Mouse (Mus musculus) forebrain, postnatal 0 days (tissue): ENCODE measurements at regions not wholly inside any gene's neighbourhood (a gene's known extent, or its start where the extent isn't known, plus 50 kb on each side); places are given as distances from the start of the nearest gene placed in this dataset.
A peak's percentile ranks its signal among the peaks of the same experiment; 100 is the strongest.

Experiments
- ATAC-seq: fragments of 200-750 bp; cut with Nextera tagmentation; 2 replicates; pipeline ENCODE4 v1.8.0; 2017; ENCODE audit warnings: mild to moderate bottlenecking, moderate library complexity
- DNase-seq: peaks from one replicate; pipeline ENCODE4 v3.0.0-alpha.2; 2015
- H3K27ac ChIP-seq: fragments of 300-500 bp; sonication (generic); 2 replicates; pipeline ENCODE4 v1.5.1; 2014; ENCODE audit warnings: low read depth, mild to moderate bottlenecking, antibody characterized with exemption, low read length, moderate library complexity, mixed read lengths
- H3K27me3 ChIP-seq: fragments of 300-500 bp; sonication (generic); 2 replicates; pipeline ENCODE4 v1.6.1; 2014; ENCODE audit warnings: mild to moderate bottlenecking, low read length, mixed read lengths; ENCODE audit not compliant: insufficient read depth
- H3K36me3 ChIP-seq: fragments of 300-500 bp; sonication (generic); 2 replicates; pipeline ENCODE4 v1.6.1; 2014; ENCODE audit warnings: mild to moderate bottlenecking, moderate library complexity; ENCODE audit not compliant: insufficient read depth
- H3K4me1 ChIP-seq: fragments of 300-500 bp; sonication (generic); 2 replicates; pipeline ENCODE4 v1.6.1; 2014; ENCODE audit warnings: antibody characterized with exemption; ENCODE audit not compliant: insufficient read depth
- H3K4me2 ChIP-seq: fragments of 300-500 bp; sonication (generic); 2 replicates; pipeline ENCODE4 v1.6.1; 2014; ENCODE audit warnings: low read depth, mild to moderate bottlenecking, moderate library complexity
- H3K4me3 ChIP-seq: fragments of 300-500 bp; sonication (generic); 2 replicates; pipeline ENCODE4 v1.5.1; 2014; ENCODE audit warnings: low read depth, low read length, mixed read lengths
- H3K9ac ChIP-seq: fragments of 300-500 bp; sonication (generic); 2 replicates; pipeline ENCODE4 v1.6.1; 2014; ENCODE audit warnings: mild to moderate bottlenecking
- H3K9me3 ChIP-seq: fragments of 300-500 bp; sonication (generic); 2 replicates; pipeline ENCODE4 v1.6.1; 2016; ENCODE audit warnings: low read length
- CTCF ChIP-seq: sonication (generic); IDR thresholded peaks from 2 replicates; pipeline ENCODE4 v1.5.1; 2016; ENCODE audit warnings: antibody characterized with exemption, control low read depth, low read depth
- WGBS: fragments of 180-500 bp; shearing (Covaris S2); extraction: QIAGEN DNeasy Blood & Tissue Kit; methylation state at CpG from one replicate; pipeline ENCODE4 v1.1.7; 2014; 5-methylcytosine and 5-hydroxymethylcytosine counted together

DNA sequence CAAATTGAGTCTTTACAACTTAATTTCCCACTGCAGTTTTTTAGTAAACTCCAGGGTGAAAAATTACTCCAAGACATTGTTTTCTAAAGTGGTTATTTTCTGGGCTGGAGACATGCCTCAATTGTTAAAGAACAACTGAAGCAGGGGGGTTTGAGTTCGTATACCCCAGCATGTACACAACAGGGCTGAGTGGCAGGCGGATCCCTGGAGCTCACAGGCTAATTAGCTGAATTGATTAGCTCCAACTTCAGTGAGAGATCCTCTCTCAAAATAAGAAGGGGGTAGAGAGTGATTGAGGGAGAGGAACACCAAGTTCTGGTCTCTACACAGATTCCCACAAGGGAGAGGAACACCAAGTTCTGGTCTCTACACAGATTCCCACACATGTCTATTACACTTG lies 164.2 kb downstream of the Wdr20rt start:
- 28% methylated on average over 2 of the region's 2 CpGs for WGBS
- DNase-seq (no peak), ATAC-seq (no peak)
- Histone ChIP-seq H3K9ac (no peak overlapping the region), H3K4me1 (no peaks in the 10 kb centered on the region), H3K27ac (no peak overlapping the region), H3K36me3 (no peaks in the 10 kb centered on the region), H3K9me3 (no peaks in the 10 kb centered on the region), H3K4me2 (no peak overlapping the region), H3K4me3 (no peak overlapping the region), H3K27me3 (no peaks in the 10 kb centered on the region)
- TF ChIP-seq CTCF: no peak

DNA sequence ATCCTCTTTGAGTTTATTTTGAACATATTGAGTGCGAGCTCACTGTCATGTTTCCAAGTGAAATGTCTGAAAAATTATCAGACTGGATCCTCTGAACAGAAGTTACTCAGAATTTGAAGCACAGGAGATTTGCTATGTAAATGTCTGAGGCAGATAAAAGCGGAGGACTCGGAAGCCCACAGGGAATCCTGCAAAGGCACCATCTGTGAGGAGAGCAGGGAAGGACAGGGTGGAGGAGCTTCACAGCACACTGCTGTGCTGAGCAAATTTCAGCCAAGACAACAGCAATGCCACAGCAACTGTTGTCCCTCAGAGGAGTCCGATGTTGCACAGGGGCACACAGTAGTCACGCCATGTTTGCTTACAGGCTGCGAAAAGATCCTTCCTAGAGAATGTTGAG lies 165.0 kb downstream of the Wdr20rt start:
- Histone ChIP-seq H3K9me3 (no peaks in the 10 kb centered on the region), H3K27me3 (no peaks in the 10 kb centered on the region), H3K4me2 (no peak overlapping the region), H3K9ac (no peak overlapping the region), H3K4me3 (no peak overlapping the region), H3K27ac (no peak overlapping the region), H3K4me1 (no peaks in the 10 kb centered on the region), H3K36me3 (no peaks in the 10 kb centered on the region)
- peak; percentile 51 for ATAC-seq
- no peak for TF ChIP-seq CTCF
- DNase-seq: no peak
- 69% methylated on average over 6 of the region's 6 CpGs for WGBS

DNA sequence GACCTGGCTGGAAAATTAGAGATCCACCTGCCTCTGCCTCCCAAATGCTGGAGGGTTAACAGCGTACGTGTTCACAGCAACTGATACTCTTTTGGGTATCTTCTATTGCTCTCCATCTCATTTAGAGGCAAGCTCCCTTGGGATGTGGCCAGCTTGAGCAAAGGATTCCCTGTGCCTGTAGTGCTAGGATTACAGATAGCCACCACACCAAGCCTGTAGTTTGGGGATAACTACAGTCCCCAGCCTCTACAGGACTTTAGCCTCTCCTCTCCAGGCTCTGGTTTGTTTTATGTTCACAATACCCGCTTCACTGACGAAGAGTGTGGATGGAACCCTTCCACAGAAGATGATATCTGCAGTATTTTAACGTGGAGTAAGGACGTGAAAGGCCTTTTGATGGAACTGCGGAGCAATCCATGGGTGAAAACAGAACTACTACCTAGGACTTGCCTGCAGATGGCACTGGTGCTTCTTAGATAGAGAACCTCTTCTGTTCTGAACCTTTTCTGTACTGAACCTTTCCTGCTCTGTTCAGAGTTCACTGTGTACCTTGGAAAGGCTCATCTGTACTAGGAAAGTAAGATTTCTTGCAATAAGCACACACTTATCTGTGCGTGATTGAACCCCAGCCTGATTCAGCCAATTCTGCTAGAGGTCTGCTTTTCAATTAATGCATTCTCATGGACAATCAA lies 176.6 kb downstream of the Wdr20rt start:
- H3K9ac ChIP-seq: no peak overlapping the region
- peak; percentile 89 for TF ChIP-seq CTCF
- no peak overlapping the region for H3K27ac ChIP-seq
- H3K36me3 ChIP-seq: no peaks in the 10 kb centered on the region
- DNase-seq: peak; percentile 87
- no peak overlapping the region for H3K4me2 ChIP-seq
- no peaks in the 10 kb centered on the region for H3K9me3 ChIP-seq
- no peak overlapping the region for H3K4me3 ChIP-seq
- peak; percentile 97 for ATAC-seq
- 40% methylated on average over 8 of the region's 8 CpGs for WGBS
- H3K4me1 ChIP-seq: no peaks in the 10 kb centered on the region
- no peaks in the 10 kb centered on the region for H3K27me3 ChIP-seq

DNA sequence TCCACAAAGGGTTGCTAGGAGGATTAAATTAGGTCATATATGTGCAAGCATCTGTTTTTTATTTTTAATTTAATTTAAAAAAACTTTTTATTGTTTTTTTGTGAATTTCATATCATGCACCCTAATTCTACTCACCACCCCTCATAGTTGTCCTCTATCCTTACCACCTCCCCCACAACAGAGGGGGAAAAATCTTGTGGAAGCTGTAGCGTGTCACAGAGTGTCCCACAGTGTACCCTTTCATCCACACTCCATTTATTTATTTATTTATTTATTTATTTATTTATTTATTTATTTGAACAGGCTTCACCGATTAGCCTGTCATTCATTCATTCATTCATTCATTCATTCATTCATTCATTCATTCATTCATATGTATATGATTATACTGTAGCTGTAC lies 177.8 kb downstream of the Wdr20rt start:
- H3K4me3 ChIP-seq: no peak overlapping the region
- H3K4me1 ChIP-seq: no peaks in the 10 kb centered on the region
- no peak overlapping the region for H3K4me2 ChIP-seq
- H3K9ac ChIP-seq: no peak overlapping the region
- no peaks in the 10 kb centered on the region for H3K27me3 ChIP-seq
- no peak overlapping the region for H3K27ac ChIP-seq
- no peaks in the 10 kb centered on the region for H3K9me3 ChIP-seq
- WGBS: 95% methylated on average over 2 of the region's 2 CpGs
- no peaks in the 10 kb centered on the region for H3K36me3 ChIP-seq
- no peak for TF ChIP-seq CTCF
- DNase-seq: no peak
- ATAC-seq: no peak

DNA sequence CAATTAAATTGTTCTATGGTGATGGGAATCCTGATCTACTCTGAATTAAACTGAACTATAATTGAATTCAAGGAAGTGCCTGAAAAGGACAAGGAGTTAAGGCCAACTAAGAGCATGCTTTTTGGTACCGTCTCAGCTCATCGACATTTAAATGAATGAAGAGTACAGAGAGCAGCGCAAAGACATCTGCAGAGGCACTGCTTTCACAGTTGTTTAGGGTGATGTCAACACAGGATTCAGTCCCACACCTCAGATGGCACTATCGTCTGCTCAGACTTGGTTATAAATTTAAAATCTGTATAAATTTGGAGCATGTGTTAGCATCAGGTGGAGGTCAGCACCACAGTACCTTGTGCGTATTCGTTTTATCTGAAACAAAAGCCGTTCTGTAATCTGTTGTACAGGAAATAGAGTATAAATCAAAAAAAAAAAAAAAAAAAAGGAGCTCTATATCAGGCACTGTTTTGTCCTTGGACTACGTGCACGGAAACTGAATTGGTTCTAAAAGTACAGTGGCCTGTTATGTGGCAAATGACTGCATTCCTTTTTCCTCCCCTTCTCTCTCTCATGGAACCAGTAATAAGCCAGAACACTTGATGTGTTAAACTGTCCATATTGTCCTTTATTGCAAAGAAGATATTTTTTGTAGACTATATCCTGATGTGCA lies 187.8 kb downstream of the Wdr20rt start:
- no peaks in the 10 kb centered on the region for H3K27me3 ChIP-seq
- H3K36me3 ChIP-seq: no peaks in the 10 kb centered on the region
- H3K9ac ChIP-seq: no peak overlapping the region
- H3K9me3 ChIP-seq: no peaks in the 10 kb centered on the region
- H3K4me1 ChIP-seq: no peaks in the 10 kb centered on the region
- no peak for TF ChIP-seq CTCF
- no peak overlapping the region for H3K4me3 ChIP-seq
- ATAC-seq (peak; percentile 75), DNase-seq (no peak)
- 49% methylated on average over 9 of the region's 9 CpGs for WGBS
- no peak overlapping the region for H3K27ac ChIP-seq
- H3K4me2 ChIP-seq: no peak overlapping the region

DNA sequence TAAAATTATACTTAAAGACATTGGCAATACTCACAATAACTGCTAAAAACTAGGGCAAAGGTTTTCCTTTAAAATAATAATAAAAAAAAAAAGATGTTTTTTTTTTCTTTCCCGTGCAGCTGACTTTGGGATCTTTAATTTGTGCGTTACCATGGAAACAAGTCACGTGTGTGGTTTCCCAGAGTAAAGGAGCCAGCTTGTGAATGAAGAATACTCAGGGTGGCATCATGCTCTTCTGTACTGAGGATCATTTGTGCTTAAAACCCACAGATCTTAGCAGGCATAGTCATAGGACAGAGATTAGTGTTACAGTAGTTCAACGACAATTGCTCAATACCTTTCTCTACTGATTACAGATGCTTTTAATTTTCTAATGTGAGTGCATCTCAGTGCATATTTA lies 189.1 kb downstream of the Wdr20rt start:
- Histone ChIP-seq H3K4me3 (no peak overlapping the region), H3K9me3 (no peaks in the 10 kb centered on the region), H3K9ac (no peak overlapping the region), H3K27me3 (no peaks in the 10 kb centered on the region), H3K4me2 (no peak overlapping the region), H3K27ac (no peak overlapping the region), H3K4me1 (no peaks in the 10 kb centered on the region), H3K36me3 (no peaks in the 10 kb centered on the region)
- 0 out of 2 replicates have a peak, but pooled peaks have one; percentile 2 for TF ChIP-seq CTCF
- WGBS: 31% methylated on average over 4 of the region's 4 CpGs
- DNase-seq (peak; percentile 80), ATAC-seq (peak; percentile 90)

DNA sequence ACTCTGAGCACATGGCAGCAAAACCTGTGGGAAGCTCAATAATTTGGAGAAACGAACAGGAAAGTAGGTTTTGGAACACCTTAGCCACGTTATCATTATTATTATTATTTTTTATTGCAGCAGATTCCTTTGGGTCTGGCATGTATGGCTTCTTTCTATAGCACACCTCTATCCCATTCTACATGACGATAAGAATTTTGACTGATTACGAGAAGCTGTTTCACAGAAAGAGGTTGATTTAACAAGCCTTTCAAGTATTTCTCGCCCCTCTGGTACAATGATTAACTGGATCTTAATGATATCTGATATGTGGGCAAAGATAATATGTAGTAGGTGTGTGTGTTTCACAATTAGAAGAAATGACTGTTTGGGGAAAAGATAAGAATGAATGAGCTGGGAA lies 191.6 kb downstream of the Wdr20rt start:
- Histone ChIP-seq H3K4me3 (no peak overlapping the region), H3K36me3 (no peaks in the 10 kb centered on the region), H3K4me2 (no peak overlapping the region), H3K9me3 (no peaks in the 10 kb centered on the region), H3K9ac (no peak overlapping the region), H3K4me1 (no peaks in the 10 kb centered on the region), H3K27ac (no peak overlapping the region), H3K27me3 (no peaks in the 10 kb centered on the region)
- DNase-seq: no peak
- no peak for ATAC-seq
- 84% methylated on average over 5 of the region's 5 CpGs for WGBS
- no peak for TF ChIP-seq CTCF
